Mouse (Mus musculus) intestine, embryonic 15.5 days (tissue): ENCODE data around the gene Dnaic1. TPM values are rescaled to one million over a fixed set of nuclear protein-coding genes. Genes with fewer than 3 reads are reported as not detected.

Source experiments
- ATAC-seq: fragments of 200-750 bp; cut with Nextera tagmentation; 2 replicates; pipeline ENCODE4 v1.8.0; 2017; ENCODE audit warnings: moderate TSS enrichment, moderate library complexity
- H3K27ac ChIP-seq: fragments of 300-500 bp; sonication (generic); 2 replicates; pipeline ENCODE4 v1.5.1; 2015; ENCODE audit warnings: mild to moderate bottlenecking, inconsistent platforms
- H3K27me3 ChIP-seq: fragments of 300-500 bp; sonication (generic); replicated peaks from 2 replicates; pipeline ENCODE4 v1.6.1; 2015; ENCODE audit warnings: inconsistent platforms
- H3K36me3 ChIP-seq: fragments of 300-500 bp; sonication (generic); 2 replicates; pipeline ENCODE4 v1.6.1; 2015; ENCODE audit warnings: inconsistent platforms
- H3K4me1 ChIP-seq: fragments of 300-500 bp; sonication (generic); replicated peaks from 2 replicates; pipeline ENCODE4 v1.6.1; 2015; ENCODE audit warnings: inconsistent platforms
- H3K4me2 ChIP-seq: fragments of 300-500 bp; sonication (generic); replicated peaks from 2 replicates; pipeline ENCODE4 v1.6.1; 2015; ENCODE audit warnings: mild to moderate bottlenecking, inconsistent platforms
- H3K4me3 ChIP-seq: fragments of 300-500 bp; sonication (generic); replicated peaks from 2 replicates; pipeline ENCODE4 v1.5.1; 2015; ENCODE audit warnings: inconsistent platforms
- H3K9ac ChIP-seq: fragments of 300-500 bp; sonication (generic); 2 replicates; pipeline ENCODE4 v1.6.1; 2015; ENCODE audit warnings: inconsistent platforms
- H3K9me3 ChIP-seq: fragments of 300-500 bp; sonication (generic); 2 replicates; pipeline ENCODE4 v1.6.1; 2016; ENCODE audit warnings: inconsistent platforms
- WGBS: fragments of 180-500 bp; shearing (Covaris S2); methylation state at CpG from one replicate; pipeline ENCODE4 v1.1.7; 2015; 5-methylcytosine and 5-hydroxymethylcytosine counted together
- polyA plus RNA-seq: library from polyadenylated mRNA; unstranded; fragments of >200 nt; fragmentation: Nextera tagmentation; extraction: Ambion mirVana; gene quantifications from 2 replicates; pipeline ENCODE4 v1.2.1, GENCODE M21; 2015

The Dnaic1 gene
- polyA plus RNA-seq, 1 experiment from 2014 or later, result 5.8 TPM

DNA sequence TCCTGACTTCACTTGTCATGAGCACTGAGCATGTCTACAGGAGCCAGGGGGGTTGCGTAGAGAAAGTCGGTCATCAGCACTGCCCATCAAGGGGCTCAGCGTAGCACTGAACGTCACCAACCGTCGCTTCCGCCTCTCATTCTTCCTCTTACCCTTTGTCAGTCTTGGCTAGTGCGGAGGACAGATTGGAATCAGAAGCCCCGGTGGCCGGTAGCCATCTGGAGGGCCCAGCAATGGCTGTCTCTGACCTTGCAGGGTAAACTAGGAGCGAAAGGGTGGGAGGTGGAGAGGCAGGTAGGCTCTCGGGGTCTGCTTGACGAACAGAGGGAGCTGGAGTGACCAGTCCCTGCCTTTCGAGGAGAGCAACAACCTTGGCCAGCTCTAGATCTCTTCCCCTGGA, 52.5 kb downstream of the Dnaic1 start:
- Histone ChIP-seq H3K9ac (no peak overlapping the region), H3K27ac (no peak overlapping the region), H3K4me1 (no peaks in the 10 kb centered on the region), H3K36me3 (no peaks in the 10 kb centered on the region), H3K27me3 (0 out of 2 replicates have a peak, but pooled peaks cover 2% of the 10 kb centered on the region), H3K4me2 (no peak overlapping the region), H3K9me3 (no peaks in the 10 kb centered on the region), H3K4me3 (no peak overlapping the region)
- whole genome bisulfite sequencing, result 86% methylated on average over 14 of the region's 14 CpGs
- ATAC-seq, result no peak

DNA sequence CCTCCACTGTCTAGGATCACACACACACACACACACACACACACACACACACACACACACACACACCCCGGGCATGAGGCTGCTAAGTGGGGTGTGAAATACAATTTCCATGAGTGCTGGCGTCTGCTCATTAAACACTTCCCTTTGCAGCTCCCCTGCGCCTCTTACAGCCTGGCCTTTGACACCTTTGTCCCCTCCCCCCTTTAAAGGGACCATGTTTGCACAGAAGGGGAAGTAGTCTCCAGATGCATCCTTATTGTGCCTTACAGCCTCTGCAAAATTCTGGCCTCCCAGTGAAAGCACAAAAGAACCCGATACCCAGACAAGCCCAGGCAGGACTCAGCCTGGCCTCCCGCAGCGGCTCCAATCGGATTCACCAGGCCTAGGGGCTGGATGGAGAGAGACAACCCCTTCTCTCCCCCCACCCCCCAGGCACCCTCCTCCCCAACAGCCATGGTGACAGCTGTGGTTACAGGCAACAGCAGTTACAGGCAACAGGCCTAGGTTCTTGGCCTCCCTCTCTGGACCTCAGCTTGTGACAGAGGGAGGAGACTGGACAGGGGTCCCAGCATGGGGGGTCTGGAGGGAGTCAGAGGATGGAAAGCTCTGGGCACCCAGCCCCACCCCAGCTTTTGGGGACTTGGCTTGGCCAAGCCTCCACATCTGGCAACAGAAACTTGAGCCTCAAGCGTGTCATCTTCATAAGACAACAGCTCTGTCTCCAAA, 58.8 kb downstream of the Dnaic1 start:
- peak overlapping the region; percentile 11; the same call in 1 of the 2 replicates for H3K4me2 ChIP-seq
- H3K36me3 ChIP-seq, result no peaks in the 10 kb centered on the region
- peaks cover 4% of the 10 kb centered on the region; the same call in 1 of the 2 replicates for H3K27me3 ChIP-seq
- H3K4me3 ChIP-seq, result no peak overlapping the region
- no peak overlapping the region for H3K9ac ChIP-seq
- peaks cover 30% of the 10 kb centered on the region for H3K4me1 ChIP-seq
- WGBS, result 8% methylated on average over 8 of the region's 8 CpGs
- H3K9me3 ChIP-seq, result no peaks in the 10 kb centered on the region
- ATAC-seq, result peak; percentile 73
- peak overlapping the region; percentile 73 for H3K27ac ChIP-seq

DNA sequence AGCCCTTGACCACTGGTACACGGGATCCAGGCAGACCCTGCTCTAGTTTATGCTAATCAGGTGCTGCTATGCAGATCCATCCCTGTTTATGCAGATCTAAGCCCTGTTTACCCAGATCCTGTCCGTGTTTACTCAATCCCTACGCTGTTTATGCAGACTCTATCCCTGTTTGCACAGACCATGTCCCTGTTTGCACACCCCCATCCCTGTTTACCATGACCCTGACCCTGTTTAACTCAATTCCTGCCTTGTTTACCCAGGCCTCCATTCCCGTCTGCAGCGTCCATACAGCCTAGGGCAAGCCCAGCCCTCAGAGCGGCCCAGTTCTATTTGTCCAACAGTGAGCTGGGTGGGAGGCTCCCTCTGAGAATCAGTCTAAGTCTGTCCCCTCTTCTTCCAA, 60.6 kb downstream of the Dnaic1 start:
- H3K9ac ChIP-seq, result no peak overlapping the region
- 0 out of 2 replicates have a peak overlapping the region, but pooled peaks have one; percentile 32 for H3K27ac ChIP-seq
- 21% methylated on average over 6 of the region's 6 CpGs for WGBS
- H3K4me1 ChIP-seq, result peaks cover 30% of the 10 kb centered on the region
- peaks cover 4% of the 10 kb centered on the region; the same call in 1 of the 2 replicates for H3K27me3 ChIP-seq
- ATAC-seq, result peak; percentile 50
- H3K36me3 ChIP-seq, result no peaks in the 10 kb centered on the region
- H3K4me3 ChIP-seq, result no peak overlapping the region
- H3K9me3 ChIP-seq, result no peaks in the 10 kb centered on the region
- no peak overlapping the region for H3K4me2 ChIP-seq

DNA sequence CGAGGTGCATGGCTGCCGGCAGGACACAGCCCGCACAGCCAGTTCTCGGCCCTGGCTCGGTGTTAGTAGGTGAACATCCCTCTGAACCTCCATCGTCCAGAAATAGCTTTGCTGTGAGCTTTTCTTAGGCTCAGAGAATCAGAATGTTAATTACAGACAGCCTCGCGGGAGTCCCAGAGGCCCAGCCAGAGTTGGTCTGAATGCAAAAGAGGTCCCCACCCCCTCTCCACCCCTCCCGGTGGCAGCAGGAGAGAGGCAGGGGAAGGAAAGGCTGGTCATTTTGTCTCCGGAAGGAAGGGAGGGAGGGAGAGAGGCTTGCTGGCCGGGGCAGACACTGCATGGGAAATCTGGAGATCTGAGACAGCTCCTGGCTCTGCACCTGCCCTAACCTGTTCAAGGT, 61.8 kb downstream of the Dnaic1 start:
- H3K9ac ChIP-seq, result no peak overlapping the region
- peaks cover 36% of the 10 kb centered on the region for H3K4me1 ChIP-seq
- no peak for ATAC-seq
- H3K27me3 ChIP-seq, result peaks cover 4% of the 10 kb centered on the region; the same call in 1 of the 2 replicates
- H3K27ac ChIP-seq, result peak overlapping the region; percentile 1; the same call in 1 of the 2 replicates
- H3K36me3 ChIP-seq, result no peaks in the 10 kb centered on the region
- 9% methylated on average over 11 of the region's 11 CpGs for WGBS
- no peak overlapping the region for H3K4me3 ChIP-seq
- no peaks in the 10 kb centered on the region for H3K9me3 ChIP-seq
- peak overlapping the region; percentile 18; the same call in 1 of the 2 replicates for H3K4me2 ChIP-seq

DNA sequence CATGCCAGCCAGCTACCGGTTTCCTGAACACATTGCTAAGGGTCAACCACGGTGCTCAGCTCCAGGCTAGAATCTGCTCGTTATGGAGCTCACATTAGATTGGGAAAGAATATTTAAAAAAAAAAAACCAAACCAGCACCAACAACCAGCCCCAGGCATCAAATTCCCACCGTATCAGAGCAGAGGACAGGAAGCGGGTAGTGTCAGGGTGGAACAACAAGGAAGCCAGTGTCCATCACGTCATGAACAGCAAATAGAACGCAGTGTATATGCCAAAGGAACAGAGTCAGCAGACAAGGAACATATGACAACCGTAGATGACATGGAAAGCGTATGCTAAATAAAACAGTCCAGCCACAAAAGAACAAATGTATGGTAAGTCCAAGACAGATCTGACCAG, 63.4 kb downstream of the Dnaic1 start:
- 80% methylated on average over 9 of the region's 9 CpGs for WGBS
- Histone ChIP-seq H3K4me2 (no peak overlapping the region), H3K4me3 (no peak overlapping the region), H3K9me3 (no peaks in the 10 kb centered on the region), H3K27me3 (0 out of 2 replicates have a peak, but pooled peaks cover 4% of the 10 kb centered on the region), H3K36me3 (no peaks in the 10 kb centered on the region), H3K9ac (no peak overlapping the region), H3K27ac (no peak overlapping the region), H3K4me1 (peaks cover 37% of the 10 kb centered on the region)
- no peak for ATAC-seq

DNA sequence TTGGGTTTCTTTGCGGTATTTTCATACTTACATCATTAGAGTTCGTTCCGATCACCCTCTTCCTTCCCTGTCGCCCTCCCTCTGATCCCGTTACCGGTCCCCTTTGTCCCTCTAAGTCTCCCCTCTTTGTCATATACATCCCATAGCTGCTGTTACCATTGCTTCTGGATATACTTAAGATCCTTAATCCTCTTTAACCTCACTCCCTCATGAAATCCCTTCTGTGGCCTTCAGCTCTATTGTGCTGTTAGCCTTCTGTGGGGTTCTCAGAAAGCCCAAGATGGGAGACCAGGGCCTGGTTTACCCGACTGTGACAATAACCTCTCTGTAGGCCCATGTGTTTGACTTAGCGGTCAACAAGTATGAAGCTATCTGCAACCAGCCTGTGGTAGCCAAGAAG, 65.1 kb downstream of the Dnaic1 start:
- no peaks in the 10 kb centered on the region for H3K9me3 ChIP-seq
- H3K4me2 ChIP-seq, result no peak overlapping the region
- H3K36me3 ChIP-seq, result no peaks in the 10 kb centered on the region
- peaks cover 32% of the 10 kb centered on the region for H3K4me1 ChIP-seq
- H3K4me3 ChIP-seq, result no peak overlapping the region
- 96% methylated on average over 8 of the region's 8 CpGs for WGBS
- no peak for ATAC-seq
- no peak overlapping the region for H3K9ac ChIP-seq
- H3K27me3 ChIP-seq, result peaks cover 8% of the 10 kb centered on the region
- H3K27ac ChIP-seq, result no peak overlapping the region

DNA sequence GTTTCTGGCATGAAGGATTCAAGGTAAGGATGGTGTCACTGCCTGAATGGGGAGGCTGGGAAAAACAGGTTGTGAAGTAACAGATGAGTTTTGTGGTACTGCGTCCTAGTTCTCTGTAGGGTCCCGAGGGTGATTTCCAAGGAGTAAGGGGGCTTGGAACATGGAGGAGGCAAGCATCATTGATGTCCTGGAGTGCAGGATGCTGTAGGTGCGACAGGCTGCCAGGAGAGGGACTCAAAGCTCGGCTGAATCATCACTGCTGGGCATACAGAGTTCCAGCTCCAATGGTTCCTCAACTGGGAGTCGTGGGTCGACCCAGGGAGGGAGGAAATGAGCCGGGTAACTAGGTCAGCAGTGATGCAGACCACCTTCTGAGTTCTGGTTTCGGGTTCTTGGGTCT, 65.6 kb downstream of the Dnaic1 start:
- Histone ChIP-seq H3K9ac (no peak overlapping the region), H3K4me2 (no peak overlapping the region), H3K36me3 (no peaks in the 10 kb centered on the region), H3K4me3 (no peak overlapping the region), H3K27ac (no peak overlapping the region), H3K9me3 (no peaks in the 10 kb centered on the region), H3K4me1 (peaks cover 28% of the 10 kb centered on the region), H3K27me3 (peaks cover 8% of the 10 kb centered on the region)
- no peak for ATAC-seq
- WGBS, result 67% methylated on average over 8 of the region's 8 CpGs

DNA sequence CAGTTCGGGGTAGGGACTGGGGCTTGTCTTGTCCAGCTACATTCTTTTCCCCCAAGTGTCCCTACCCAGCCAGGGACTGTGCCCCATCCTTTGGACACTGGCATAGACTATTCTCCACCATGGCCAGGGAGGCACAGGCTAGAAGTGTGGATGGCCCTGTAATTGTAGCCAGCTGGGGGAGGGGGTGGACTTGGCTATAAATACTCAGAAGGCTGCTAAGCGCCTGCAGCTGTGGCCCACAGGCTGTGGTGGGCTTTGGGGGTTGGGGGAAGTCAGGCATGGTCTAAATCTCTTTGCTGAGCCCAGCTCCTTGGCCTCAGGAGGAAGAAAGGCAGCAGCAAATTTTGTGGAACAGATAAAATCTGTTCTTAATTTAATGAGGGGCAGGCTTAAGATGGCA, 66.3 kb downstream of the Dnaic1 start:
- no peaks in the 10 kb centered on the region for H3K9me3 ChIP-seq
- H3K4me1 ChIP-seq, result peaks cover 27% of the 10 kb centered on the region
- WGBS, result 50% methylated on average over 2 of the region's 2 CpGs
- no peak overlapping the region for H3K4me2 ChIP-seq
- H3K27ac ChIP-seq, result 0 out of 2 replicates have a peak overlapping the region, but pooled peaks have one; percentile 9
- H3K9ac ChIP-seq, result no peak overlapping the region
- no peak overlapping the region for H3K4me3 ChIP-seq
- peaks cover 8% of the 10 kb centered on the region for H3K27me3 ChIP-seq
- no peaks in the 10 kb centered on the region for H3K36me3 ChIP-seq
- ATAC-seq, result no peak

DNA sequence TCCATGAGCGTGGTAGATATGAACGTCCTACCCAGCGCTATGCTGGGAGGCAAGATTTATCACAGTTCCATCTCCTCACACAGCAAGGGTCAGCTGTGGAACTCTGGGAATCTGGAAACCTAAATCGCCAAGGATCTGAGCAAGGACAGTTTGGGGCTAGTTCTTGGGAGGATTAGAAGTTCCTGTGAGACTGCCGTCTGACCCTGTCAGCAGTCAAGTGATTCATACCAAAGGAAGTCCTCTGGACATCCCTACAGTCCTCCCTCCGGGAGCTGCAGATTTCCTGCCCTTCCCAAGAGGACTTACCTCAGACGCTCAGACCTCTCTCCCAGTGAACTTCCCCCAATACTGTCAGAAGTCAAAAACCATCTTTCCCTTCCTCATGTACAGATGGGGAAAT, 66.8 kb downstream of the Dnaic1 start:
- H3K27ac ChIP-seq, result peak overlapping the region; percentile 59; the same call in 1 of the 2 replicates
- H3K4me1 ChIP-seq, result peaks cover 26% of the 10 kb centered on the region
- no peak for ATAC-seq
- H3K9ac ChIP-seq, result peak overlapping the region; percentile 1; the same call in 1 of the 2 replicates
- H3K27me3 ChIP-seq, result peaks cover 8% of the 10 kb centered on the region
- no peaks in the 10 kb centered on the region for H3K36me3 ChIP-seq
- no peak overlapping the region for H3K4me2 ChIP-seq
- no peak overlapping the region for H3K4me3 ChIP-seq
- WGBS, result 44% methylated on average over 7 of the region's 7 CpGs
- no peaks in the 10 kb centered on the region for H3K9me3 ChIP-seq

DNA sequence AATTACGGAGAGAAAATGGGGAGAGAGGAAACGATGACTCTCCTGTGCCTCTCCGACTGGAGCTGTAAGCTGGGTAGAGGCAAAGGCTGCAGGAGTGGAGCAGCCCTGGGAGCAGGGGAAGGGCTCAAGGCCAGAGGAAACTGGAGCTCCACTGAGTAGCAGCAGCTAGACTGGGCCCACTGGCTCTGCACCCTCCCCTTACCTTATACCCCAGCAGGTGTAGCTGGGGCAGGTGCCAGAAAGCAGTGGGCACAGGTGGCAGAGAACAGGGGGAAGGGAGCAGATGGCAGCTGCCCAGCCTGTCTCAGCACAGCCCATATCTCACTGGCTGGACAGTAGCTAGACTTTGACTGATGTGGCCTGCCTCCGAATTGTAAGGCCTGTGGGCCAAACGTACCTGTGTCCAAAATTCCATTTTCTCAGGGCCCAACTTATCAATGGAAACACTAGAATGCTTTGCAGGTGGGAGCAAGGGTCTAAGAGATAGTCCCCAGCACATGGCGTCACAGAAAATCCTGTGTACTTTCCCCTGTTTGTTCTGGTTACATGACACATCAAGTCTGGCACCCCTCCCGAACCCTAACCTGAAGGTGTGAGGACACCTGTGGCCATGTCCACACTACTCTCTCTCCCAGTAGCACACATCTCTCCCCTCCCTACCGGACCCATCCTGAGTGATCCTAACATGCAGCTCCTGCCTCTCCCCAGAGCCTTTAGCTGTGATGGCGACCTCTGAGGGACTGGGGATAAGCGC, 67.5 kb downstream of the Dnaic1 start:
- peaks cover 20% of the 10 kb centered on the region for H3K4me1 ChIP-seq

DNA sequence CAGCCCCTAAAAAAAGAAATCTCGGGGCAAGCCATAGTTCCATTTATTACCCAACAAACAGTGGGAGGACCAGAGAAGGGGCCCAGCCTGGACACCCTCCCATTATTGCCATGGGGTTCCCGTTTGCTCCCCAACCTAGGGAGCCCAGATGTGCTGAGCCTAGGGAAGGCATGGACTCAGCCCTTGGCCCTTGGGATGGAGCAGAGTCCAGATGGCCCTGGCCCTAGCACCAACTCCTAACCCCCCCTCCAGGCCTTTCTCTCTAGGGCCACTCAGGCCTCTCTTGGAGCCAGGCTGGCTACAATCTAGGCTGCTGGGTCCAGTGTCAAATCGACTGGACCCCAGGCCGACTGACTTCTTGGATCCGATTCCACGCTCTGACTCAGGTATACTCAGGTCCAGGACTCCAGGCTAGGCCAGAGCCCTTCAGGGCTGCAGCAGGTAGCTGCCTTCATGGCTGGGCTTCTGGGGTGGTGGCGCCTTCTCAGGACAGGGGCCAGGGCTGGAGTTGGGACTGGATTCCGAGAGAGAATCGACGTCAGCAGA, 68.7 kb downstream of the Dnaic1 start:
- Histone ChIP-seq H3K27ac (no peak overlapping the region), H3K9ac (no peak overlapping the region), H3K36me3 (no peaks in the 10 kb centered on the region), H3K27me3 (peaks cover 8% of the 10 kb centered on the region), H3K4me3 (no peak overlapping the region), H3K9me3 (no peaks in the 10 kb centered on the region), H3K4me1 (peaks cover 19% of the 10 kb centered on the region), H3K4me2 (peak overlapping the region; percentile 93; the same call in 1 of the 2 replicates)
- ATAC-seq, result no peak
- WGBS, result 91% methylated on average over 10 of the region's 10 CpGs

More for the DNA sequence above, 67.5 kb downstream of the Dnaic1 start:
- Histone ChIP-seq H3K9me3 (no peaks in the 10 kb centered on the region), H3K36me3 (no peaks in the 10 kb centered on the region), H3K4me2 (no peak overlapping the region), H3K9ac (peak overlapping the region; percentile 1; the same call in 1 of the 2 replicates), H3K4me3 (no peak overlapping the region), H3K27me3 (peaks cover 8% of the 10 kb centered on the region), H3K27ac (peak overlapping the region; percentile 59; the same call in 1 of the 2 replicates)
- no peak for ATAC-seq
- WGBS, result 79% methylated on average over 10 of the region's 10 CpGs

DNA sequence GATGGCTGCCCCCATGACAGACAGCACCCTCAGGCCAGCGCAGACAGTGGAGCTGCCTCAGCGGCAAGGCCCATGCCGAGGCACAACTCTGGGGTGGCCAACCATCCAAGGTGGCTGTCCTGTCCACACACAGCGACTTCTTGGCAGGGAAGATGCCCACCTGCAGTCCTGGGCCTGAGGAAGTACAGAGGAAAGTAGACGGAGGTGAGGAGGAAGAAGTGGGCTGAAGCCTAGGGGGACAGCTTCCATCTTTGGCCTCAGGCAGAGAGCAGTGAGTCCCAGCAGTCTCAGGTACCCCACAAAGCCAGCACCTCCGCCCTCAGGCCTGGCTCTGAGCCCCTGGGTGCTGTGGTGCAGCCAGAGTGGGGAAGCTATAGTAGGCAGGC, 69.2 kb downstream of the Dnaic1 start:
- Histone ChIP-seq H3K9me3 (no peaks in the 10 kb centered on the region), H3K4me1 (peaks cover 19% of the 10 kb centered on the region), H3K36me3 (no peaks in the 10 kb centered on the region), H3K4me2 (peak overlapping the region; percentile 93), H3K4me3 (peak overlapping the region; percentile 54), H3K9ac (peak overlapping the region; percentile 69; the same call in 1 of the 2 replicates), H3K27ac (no peak overlapping the region), H3K27me3 (peaks cover 8% of the 10 kb centered on the region)
- 87% methylated on average over 6 of the region's 6 CpGs for WGBS
- ATAC-seq, result no peak
